Mouse (Mus musculus) left cerebral cortex, postnatal 10 days (tissue): ENCODE measurements around the gene Fez2. TPM values are rescaled to one million over a fixed set of nuclear protein-coding genes. Genes with fewer than 3 reads are reported as not detected.

Source experiments
- DNase-seq, 2 experiments: peaks; one replicate each; pipeline ENCODE4 v3.0.0; 2021 to 2022; ENCODE audit warnings: low spot score in 2 of 2, mixed read lengths in 1 of 2; ENCODE audit errors: extremely low spot score in 1 of 2
- intact Hi-C: fragments of 180-260 bp; cut with DNase I; formaldehyde crosslinking; loops from one replicate; pipeline ENCODE4 v1.15.1; 2025
- total RNA-seq, 2 experiments: library from RNA; stranded (reverse); gene quantifications; 2 replicates each; pipeline ENCODE4 v1.2.3; 2021

The Fez2 gene
- total RNA-seq, 2 experiments from 2014 or later = 39.6 to 43.9 TPM

DNA sequence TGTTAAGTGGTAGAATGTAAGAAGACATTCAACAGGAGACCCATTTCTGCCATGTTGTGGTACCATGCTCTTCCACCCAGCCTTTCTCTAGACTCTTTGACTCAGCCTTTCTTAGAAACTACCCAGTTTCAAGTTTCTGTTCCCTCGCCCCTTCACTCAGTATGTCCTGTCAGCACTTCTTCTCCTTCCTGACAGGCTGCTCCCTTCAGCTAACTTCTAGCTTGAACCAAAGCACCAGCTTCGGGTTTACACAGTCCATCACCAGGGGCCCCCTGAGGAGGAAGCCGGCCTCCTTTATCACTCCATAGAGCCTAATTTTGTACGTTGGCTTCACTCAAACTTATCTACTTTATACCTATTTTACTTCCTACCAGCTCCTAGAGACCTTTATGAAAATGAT lies 1.3 kb upstream of the Fez2 start:
- DNase-seq = no peak
- intact Hi-C loops = no loop called here

DNA sequence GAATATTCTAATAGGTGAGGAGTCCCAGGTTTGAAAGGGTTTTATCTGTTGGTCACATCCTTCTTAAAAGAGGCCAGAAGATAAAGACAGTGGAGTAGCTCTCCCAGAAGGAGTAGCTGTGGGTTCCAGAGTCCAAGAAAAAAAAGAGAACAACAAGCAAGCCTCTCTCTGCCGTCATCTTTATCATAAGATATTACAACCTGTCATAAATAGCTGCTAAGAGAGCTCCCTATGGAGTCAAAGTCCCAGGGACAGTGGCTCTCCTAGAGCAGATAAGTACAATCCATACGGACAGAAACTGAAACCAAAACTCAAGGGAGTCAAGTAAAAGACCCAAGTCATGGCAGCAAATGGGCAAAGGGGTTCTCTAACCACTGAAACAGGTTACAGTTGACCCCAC lies 2.7 kb downstream of the Fez2 start:
- intact Hi-C loops = no loop called here

DNA sequence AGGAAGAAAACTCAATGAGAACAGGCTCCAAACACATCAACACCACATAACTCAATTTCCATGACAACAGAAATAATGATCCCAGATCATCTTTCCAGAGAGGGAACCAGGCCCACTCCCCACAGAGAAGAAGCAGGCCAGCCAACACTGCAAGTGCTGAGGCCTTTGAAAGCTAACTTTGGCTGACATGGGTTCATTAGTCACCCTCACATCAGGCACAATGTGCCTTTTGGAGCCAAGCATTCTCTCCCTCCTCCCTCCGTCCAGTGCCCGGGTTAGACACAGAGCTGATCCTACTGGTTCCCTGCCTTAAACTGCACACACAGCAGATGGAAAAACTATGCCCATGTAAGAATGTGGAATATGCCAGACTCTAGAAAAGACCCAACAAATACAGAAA lies 8.1 kb downstream of the Fez2 start:
- no peak for DNase-seq
- intact Hi-C loops = no loop called here

More for the DNA sequence above, 2.7 kb downstream of the Fez2 start:
- DNase-seq = no peak

DNA sequence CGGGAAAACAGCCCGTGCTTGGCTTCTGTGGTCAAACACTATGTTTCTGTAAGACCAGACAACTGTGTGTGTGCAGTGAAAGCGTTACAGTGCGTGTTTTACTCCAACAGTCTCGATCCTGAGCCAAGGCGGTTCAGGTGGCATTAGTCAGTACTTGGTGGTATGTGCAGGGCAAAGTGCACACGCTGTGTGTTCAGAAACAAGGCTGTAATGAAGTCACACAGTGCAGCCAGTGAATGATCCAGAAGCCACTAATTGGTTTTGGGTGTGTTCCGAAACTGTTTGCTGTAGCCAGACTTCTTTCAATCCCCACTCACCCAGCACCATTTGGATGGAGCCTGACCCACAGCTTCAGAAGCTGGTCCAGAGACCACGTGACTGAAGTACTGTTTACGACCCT lies 9.6 kb downstream of the Fez2 start:
- intact Hi-C loops = no loop called here
- DNase-seq = no peak

DNA sequence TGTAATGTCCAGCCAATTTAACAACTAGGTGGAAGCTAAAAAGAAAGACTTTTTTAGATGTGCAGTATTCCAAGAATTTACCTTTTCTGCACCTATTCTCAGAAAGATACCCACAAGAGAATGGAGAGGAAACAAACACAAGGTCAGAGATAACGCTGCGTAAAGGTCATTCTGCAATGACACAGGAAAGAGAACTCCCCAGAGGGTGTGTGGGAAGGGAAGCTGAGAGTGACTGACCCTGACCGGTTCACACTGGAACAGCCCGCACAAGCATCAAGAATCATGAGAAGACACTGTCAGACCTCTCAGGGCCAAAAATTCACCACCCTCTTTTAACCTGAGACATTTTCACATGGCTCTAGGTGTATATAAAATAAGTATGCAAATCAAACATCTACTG lies 10.4 kb downstream of the Fez2 start:
- DNase-seq = no peak
- intact Hi-C loops = no loop called here

DNA sequence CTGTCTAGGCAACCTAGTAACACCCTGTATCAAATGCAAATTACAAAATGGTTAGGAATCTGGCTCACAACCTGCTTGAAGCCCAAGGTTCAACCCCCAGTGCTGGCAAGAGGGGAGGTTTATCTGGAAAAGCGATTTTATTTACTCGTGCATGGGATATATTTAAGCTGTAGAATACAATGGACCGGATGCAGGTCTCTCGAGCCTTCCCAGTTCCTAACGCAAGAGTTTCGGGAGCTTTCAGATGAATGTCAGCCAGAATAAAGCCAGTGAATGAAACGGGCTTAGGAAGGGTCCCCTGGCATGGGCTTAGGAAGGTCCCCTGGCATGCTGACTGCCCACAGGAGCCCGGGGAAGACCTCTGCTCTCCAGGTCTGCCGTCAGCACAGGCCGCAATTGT lies 11.1 kb downstream of the Fez2 start:
- no peak for DNase-seq
- intact Hi-C loops = no loop called here

DNA sequence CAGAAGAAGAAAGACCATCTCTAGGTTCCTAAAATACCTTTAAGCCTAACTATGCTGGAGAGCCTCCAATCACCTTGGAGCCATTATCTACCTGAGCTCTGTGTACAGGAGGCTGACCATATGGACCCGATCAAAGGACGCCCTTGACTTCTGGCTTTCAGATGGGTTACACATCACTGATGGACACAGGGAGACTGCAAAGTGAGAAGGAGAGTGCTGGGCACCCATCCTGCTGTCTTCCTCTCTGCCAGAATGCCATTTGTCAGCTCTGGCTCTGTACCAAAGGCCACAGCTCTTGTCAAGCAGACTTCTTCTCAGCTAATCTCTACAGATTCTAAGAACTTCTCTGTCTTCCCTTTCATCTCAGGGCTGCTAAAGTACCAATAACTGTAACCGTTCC lies 12.6 kb downstream of the Fez2 start:
- DNase-seq = no peak
- intact Hi-C loops = no loop called here

DNA sequence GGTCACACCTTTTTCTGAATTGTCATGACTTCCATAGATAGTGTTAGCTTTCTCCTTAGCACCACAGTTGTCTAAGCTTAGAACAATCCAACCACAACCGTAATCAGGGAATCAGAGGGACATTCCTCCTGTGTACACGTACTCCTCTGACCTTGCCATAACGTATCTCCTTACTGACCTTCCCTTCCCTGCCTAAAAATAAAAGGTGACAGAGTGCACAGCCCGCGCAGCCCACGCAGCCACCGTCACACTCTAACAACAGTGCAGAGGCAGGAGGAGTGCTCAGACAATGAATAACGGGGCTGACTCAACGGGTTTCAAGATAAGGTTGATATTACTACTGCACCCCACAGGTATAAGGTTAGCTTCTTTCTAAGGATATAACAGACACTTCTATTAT lies 14.1 kb downstream of the Fez2 start:
- intact Hi-C loops = no loop called here
- no peak for DNase-seq

DNA sequence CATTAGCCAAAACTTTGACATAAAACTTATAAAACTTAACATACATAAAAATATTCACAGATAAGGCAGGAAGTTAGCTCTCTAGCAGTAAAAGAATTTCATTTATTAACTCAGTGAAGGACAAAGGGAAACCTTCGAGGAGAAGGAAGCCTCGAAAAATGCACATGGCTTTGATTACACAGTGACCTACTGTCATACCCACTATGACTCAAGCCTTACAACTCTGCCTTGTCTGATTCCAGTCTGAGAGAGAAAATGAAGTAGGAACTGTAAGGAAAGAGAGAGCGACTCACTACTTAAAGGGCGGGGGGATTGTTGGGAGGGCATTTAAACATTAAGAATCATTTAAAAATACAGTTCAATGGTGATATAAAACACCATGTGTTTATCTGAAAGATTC lies 14.7 kb downstream of the Fez2 start:
- intact Hi-C loops = no loop called here
- DNase-seq = no peak

DNA sequence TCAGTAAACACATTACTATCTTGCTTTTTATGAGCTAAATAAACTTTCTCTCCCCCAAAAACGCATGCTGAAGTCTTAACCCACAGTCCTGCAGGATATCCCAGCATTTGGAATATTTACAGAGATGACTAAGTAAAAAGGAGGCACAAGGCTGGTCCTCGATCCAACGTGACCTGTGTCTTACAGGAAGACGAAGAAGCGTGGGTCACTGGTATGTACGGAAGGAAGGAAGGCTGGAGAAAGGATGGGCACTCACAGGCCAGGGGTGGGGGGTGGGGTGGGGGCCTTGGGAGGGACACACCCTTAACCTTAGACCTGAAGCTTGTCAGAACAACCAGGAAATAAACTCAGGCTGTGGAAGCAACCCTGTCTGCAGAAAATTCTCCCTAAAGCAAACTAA lies 15.8 kb downstream of the Fez2 start:
- intact Hi-C loops = no loop called here
- no peak for DNase-seq

DNA sequence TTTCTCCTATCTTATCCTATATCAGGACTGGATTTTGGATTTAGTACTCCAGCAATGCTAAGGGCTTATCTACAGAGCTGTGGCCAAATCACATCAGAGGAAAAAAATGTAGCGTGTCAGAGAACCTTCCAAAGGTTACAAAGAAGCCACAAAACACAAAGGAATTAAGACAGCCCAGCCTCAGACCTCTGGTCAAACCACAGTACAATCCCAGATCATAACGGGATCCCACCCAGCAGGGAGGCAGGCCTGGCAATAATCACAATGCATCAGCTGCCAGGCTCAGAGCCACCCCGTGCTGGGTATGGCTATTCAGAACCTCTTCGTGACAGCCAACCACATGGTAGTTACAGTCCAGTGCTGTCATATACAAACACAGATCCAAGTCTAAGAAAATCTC lies 16.2 kb downstream of the Fez2 start:
- intact Hi-C loops = no loop called here
- no peak for DNase-seq

DNA sequence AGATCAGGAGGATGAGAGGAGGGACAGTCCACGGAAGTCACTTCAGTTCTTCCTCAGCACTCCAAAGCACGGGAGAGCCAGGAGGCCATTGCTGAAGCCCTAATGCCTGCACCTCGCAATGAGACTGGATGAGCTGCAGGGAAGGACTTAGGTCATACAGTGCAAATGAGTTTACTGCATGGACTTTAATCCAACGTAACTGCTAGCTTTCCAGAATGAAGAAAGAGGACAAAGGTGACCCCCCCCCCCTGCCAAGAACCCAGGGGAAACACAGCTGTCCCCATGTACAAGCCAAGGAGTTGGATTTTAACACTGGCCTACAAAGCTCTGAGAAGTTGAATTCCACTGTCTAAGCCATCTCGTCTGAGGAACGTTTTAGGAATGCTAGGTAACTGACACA lies 16.6 kb downstream of the Fez2 start:
- intact Hi-C loops = no loop called here
- no peak for DNase-seq

DNA sequence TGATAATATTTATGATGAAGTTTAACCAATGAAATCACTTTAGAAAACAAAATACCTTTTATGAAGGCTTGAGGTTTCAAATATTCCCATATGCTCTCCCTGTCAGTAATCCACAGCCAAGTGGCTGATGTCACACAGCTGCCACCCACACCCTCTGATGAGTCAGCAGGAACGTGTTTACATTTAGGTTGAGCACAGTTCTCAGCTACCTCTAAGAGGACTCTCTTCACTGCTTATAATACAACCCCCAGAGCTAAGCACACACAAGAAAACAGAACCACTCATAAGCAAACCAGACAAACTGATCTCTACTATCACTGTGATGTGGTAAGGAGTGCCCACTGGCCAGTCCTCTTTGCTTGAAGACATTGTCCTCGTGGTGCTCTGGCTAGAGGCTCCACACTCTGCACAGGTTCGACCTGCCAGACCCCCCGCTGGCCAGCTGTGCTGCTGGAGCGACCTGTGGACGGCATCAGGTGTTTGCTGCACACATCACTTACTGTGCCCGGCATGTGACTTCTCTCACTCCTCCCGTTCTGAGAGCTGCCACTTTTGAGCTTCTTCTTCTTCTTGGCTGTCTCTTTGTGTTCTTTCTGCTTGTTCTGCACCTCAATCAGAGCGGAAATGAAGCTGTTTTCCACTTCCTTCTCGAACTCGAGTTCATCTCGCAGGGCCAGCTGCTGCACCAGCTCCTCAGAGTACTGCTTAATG lies 17.7 kb downstream of the Fez2 start:
- no peak for DNase-seq
- intact Hi-C loops = no loop called here

DNA sequence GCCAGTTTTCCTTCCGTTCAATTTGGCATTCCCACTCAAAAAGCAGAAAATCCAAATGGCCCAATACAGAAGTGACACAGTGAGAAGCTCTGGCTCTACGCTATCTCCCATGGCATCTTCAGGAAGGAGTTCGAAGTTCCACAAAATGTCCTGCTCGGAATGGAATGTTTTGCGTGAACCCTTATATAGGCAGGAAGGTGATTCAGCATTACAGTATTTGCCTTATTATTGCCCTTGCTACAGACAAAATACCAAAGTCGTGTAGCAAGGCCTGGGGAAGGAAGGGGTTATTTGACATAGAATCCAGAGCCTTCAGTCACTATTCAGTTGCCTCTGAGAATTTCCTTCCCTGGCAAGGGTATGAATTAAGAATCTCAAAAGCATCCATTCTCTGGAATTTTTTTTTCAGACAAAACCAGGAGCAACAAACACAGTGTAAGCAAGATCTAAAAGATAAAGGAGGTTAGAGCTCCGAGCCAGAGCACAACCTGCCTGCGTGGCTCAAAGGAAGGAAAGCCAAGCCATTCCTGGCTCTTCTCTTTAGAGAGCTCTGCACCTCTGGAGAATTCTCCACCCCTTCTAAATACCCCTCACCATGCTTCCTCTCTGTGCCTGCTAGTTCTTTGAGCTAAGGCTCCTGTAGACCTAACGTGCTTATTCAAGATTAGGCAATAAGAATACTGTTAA lies 25.4 kb downstream of the Fez2 start:
- intact Hi-C loops = no loop called here
- no peak for DNase-seq

DNA sequence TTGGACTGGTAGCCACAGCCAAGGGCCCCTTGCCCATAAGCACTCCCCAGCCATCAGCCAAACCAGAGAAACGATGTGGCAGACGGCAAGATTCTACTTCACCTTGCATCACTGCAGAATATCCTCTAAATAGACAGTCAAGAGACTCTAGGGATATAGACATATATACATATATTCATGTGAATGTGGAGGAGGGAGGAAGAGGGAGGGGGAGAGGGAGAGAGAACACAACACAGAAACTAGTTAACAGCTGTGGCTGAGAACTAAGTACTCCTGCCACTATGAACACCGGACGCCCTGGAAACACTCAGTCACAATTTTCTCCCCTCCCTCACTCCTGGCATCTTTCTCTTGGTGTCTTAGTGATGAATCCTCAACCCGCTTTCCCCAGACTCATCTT lies 28.4 kb downstream of the Fez2 start:
- intact Hi-C loops = no loop called here
- DNase-seq = no peak

DNA sequence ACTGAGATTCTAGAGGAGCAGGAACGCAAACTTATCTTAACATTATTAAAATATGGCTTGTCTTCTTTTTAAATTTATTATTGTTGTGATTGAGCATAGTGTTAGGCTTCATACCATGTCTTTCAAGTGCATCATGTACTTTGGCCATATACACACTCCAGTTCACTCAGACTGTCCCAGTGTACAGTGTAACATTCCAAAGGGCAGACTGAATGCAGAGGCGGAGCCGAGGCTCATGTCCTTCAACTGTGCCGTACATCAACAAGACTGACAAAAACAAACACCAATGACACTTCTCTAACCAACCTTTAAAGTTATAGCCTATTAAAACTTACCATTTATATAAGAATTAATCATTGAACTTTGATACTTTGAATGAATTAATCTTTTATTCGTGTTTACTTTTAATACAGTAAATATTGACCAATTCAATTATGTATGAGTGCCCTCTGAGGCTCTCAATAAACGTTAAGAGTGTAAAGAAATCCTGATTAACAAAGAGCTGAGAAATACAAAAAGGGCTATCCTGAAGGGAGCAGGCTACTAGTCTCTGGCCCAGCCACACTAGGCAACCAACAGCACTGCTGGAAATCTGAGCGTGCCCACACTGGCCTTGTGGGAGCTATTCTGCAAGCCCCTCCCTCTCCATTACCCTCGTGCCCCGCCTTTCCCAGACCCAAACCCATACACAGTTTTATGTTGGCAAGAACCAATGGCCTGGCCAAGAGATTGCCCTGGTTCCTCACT lies 29.7 kb downstream of the Fez2 start:
- DNase-seq = no peak

DNA sequence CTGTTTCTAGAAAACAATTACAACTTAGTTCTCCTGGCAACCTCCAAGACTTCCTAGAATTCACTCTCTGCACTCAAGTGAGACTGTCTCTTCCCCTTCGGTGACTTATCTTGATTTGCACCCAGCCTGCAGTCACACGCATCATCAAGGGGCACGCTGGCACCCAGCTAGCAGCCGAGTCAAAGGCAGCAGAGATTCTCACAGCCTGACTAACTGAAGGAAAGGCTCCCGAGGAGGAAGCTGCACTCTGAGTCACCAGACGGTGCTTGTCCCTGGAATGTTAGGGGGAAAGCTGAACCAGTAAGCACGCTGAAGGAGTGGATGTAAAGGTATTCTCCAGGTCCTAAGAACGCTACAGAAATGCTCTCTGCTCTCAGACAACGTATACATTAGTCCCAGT lies 30.3 kb downstream of the Fez2 start:
- intact Hi-C loops = no loop called here
- DNase-seq = no peak

More for the DNA sequence above, 29.7 kb downstream of the Fez2 start:
- intact Hi-C loops = no loop called here

DNA sequence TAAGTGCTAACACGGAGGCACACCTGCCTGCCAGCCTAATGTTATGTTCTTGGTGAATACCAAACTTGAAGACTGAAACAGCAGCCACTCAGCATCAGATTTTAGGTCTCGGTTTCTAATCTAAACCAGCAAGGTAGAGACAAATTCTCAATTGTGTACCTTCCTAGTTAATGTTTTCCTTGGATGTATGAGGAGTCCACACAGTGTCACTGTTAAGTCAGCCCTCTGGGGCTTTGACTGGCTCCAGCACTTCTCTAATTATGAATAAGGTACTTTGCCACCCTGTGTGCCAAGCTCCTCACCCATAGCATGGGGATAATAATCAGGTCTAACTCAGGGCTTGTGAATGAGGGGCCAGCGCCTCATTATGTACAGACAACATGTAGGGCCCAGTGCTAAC lies 35.6 kb downstream of the Fez2 start:
- intact Hi-C loops = no loop called here
- DNase-seq = no peak

DNA sequence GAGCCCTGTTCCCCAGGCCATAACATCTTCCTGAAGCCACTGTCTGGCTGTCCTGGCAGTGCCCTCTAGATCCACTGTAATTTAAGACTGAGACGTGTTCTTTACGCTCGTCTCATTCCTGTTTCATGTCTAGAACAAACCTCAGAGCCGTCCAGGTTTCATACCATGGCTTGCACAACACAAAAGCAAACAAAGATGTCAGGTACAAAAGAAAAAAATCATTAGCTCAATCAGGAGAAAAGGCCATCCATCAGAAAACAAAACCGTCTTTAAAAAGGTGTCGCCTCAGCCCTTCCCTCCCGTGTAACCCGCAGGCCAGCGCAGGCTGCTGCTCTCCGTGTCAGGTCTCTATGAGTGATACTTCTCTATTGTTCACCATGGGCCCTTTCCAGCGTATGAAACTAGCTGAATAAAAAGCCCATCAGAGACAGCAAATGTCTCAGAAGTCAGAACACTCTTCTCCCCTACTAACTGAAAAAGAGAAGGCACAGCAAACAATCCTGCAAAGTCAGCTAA lies 38.2 kb downstream of the Fez2 start:
- intact Hi-C loops = no loop called here
- DNase-seq = no peak
